Mouse (Mus musculus) thymus, adult 2 months (tissue): ENCODE results near the gene Angptl2. TPM values are rescaled to one million over a fixed set of nuclear protein-coding genes. Genes with fewer than 3 reads are reported as not detected.
"Not testable (repeated sequence)": the region's sequence is repeated elsewhere in the genome, so short reads cannot be mapped to it uniquely, and the experiment has no call there.

Experiments used
- DNase-seq: peaks from one replicate; pipeline ENCODE4 v3.0.0; 2021
- H3K27ac ChIP-seq: fragments of 200-500 bp; 2 replicates; pipeline ENCODE4 v1.5.1; 2012; ENCODE audit warnings: low read length, control low read depth; ENCODE audit not compliant: control insufficient read depth, insufficient read depth
- H3K27me3 ChIP-seq: fragments of 200-500 bp; 2 replicates; pipeline ENCODE4 v1.6.1; 2012; ENCODE audit warnings: mild to moderate bottlenecking, low read length, moderate library complexity, mixed read lengths; ENCODE audit not compliant: control insufficient read depth, insufficient read depth
- H3K36me3 ChIP-seq: fragments of 200-500 bp; 2 replicates; pipeline ENCODE4 v1.6.1; 2012; ENCODE audit warnings: mild to moderate bottlenecking, low read length, moderate library complexity; ENCODE audit not compliant: control insufficient read depth, insufficient read depth
- H3K4me1 ChIP-seq: fragments of 200-500 bp; replicated peaks from 2 replicates; pipeline ENCODE4 v1.6.1; 2012; ENCODE audit warnings: low read length; ENCODE audit not compliant: control insufficient read depth, insufficient read depth
- H3K4me3 ChIP-seq: fragments of 200-500 bp; 2 replicates; pipeline ENCODE4 v1.5.1; 2012; ENCODE audit warnings: mild to moderate bottlenecking, low read length, control low read depth, moderate library complexity; ENCODE audit not compliant: control insufficient read depth, insufficient read depth
- CTCF ChIP-seq: fragments of 200-500 bp; IDR thresholded peaks from 2 replicates; pipeline ENCODE4 v1.5.1; 2012; ENCODE audit warnings: mild to moderate bottlenecking, control low read depth, low read length, moderate library complexity, borderline replicate concordance; ENCODE audit not compliant: control insufficient read depth, poor library complexity, insufficient read depth; ENCODE audit errors: extremely low read depth
- POLR2A ChIP-seq: fragments of 200-500 bp; IDR thresholded peaks from 2 replicates; pipeline ENCODE4 v1.6.1; 2012; ENCODE audit warnings: mild to moderate bottlenecking, low read length, control low read depth, moderate library complexity; ENCODE audit not compliant: control insufficient read depth, poor library complexity, insufficient read depth; ENCODE audit errors: extremely low read depth
- WGBS: fragments of 180-500 bp; shearing (Covaris S2); methylation state at CpG from one replicate; pipeline ENCODE4 v1.1.7; 2018; 5-methylcytosine and 5-hydroxymethylcytosine counted together
- polyA plus RNA-seq: library from polyadenylated mRNA; depleted of rRNA; stranded (reverse); fragments of >200 nt; gene quantifications from 2 replicates; pipeline ENCODE4 v1.2.3, GENCODE M21; 2012

The Angptl2 gene
- polyA plus RNA-seq, 1 experiment, result 64.5 TPM

GRCm38 (mm10) chr2:33210841-33211240 is 5.0 kb upstream of the Angptl2 start:
- H3K4me1 ChIP-seq, result peaks cover 40% of the 10 kb centered on the region
- 92% methylated on average over 2 of the region's 2 CpGs for WGBS
- no peaks in the 10 kb centered on the region for H3K27me3 ChIP-seq
- TF ChIP-seq POLR2A, result no peak
- no peak for TF ChIP-seq CTCF
- H3K27ac ChIP-seq, result no peak overlapping the region
- H3K36me3 ChIP-seq, result no peaks in the 10 kb centered on the region
- DNase-seq, result no peak
- no peak overlapping the region for H3K4me3 ChIP-seq

GRCm38 (mm10) chr2:33211263-33211662 is 4.6 kb upstream of the Angptl2 start:
- 98% methylated on average over 11 of the region's 11 CpGs for WGBS
- not testable (repeated sequence) for H3K27ac ChIP-seq, DNase-seq, H3K27me3 ChIP-seq, H3K4me3 ChIP-seq, H3K36me3 ChIP-seq
- H3K4me1 ChIP-seq, result peaks cover 40% of the 10 kb centered on the region

- Histone ChIP-seq H3K4me3 (peak overlapping the region; percentile 16), H3K27ac (no peak overlapping the region), H3K36me3 (no peaks in the 10 kb centered on the region), H3K4me1 (peaks cover 47% of the 10 kb centered on the region), H3K27me3 (no peaks in the 10 kb centered on the region)
- TF ChIP-seq POLR2A (no peak), CTCF (no peak)
- DNase-seq, result no peak
- 82% methylated on average over 5 of the region's 5 CpGs for WGBS
These were observed 631 bp upstream of the Angptl2 start for GRCm38 (mm10) chr2:33215177-33215699.

- H3K4me3 ChIP-seq, result peak overlapping the region; percentile 66
- TF ChIP-seq CTCF, result no peak
- no peak for TF ChIP-seq POLR2A
- no peaks in the 10 kb centered on the region for H3K36me3 ChIP-seq
- DNase-seq, result peak; percentile 18
- H3K27ac ChIP-seq, result peak overlapping the region; percentile 67
- 43% methylated on average over 18 of the region's 18 CpGs for WGBS
- no peaks in the 10 kb centered on the region for H3K27me3 ChIP-seq
- peaks cover 60% of the 10 kb centered on the region for H3K4me1 ChIP-seq
These were observed 966 bp downstream of the Angptl2 start for GRCm38 (mm10) chr2:33216645-33217424.

GRCm38 (mm10) chr2:33217425-33217794 is 1.5 kb downstream of the Angptl2 start:
- Histone ChIP-seq H3K27me3 (no peaks in the 10 kb centered on the region), H3K36me3 (no peaks in the 10 kb centered on the region), H3K27ac (peak overlapping the region; percentile 67), H3K4me1 (peaks cover 61% of the 10 kb centered on the region), H3K4me3 (no peak overlapping the region)
- WGBS, result 5% methylated on average over 3 of the region's 3 CpGs
- TF ChIP-seq CTCF (no peak), POLR2A (no peak)
- DNase-seq, result peak; percentile 69

- no peaks in the 10 kb centered on the region for H3K27me3 ChIP-seq
- peaks cover 58% of the 10 kb centered on the region for H3K4me1 ChIP-seq
- 83% methylated on average over 11 of the region's 11 CpGs for WGBS
- H3K27ac ChIP-seq, result no peak overlapping the region
- TF ChIP-seq CTCF (no peak), POLR2A (no peak)
- no peaks in the 10 kb centered on the region for H3K36me3 ChIP-seq
- H3K4me3 ChIP-seq, result no peak overlapping the region
- peak; percentile 58 for DNase-seq
These were observed 3.2 kb downstream of the Angptl2 start for GRCm38 (mm10) chr2:33218903-33219625.

- no peak for DNase-seq
- H3K36me3 ChIP-seq, result no peaks in the 10 kb centered on the region
- H3K27me3 ChIP-seq, result no peaks in the 10 kb centered on the region
- H3K4me1 ChIP-seq, result peaks cover 58% of the 10 kb centered on the region
- no peak overlapping the region for H3K27ac ChIP-seq
- 88% methylated on average over 4 of the region's 4 CpGs for WGBS
- no peak overlapping the region for H3K4me3 ChIP-seq
- TF ChIP-seq POLR2A (no peak), CTCF (no peak)
These were observed 3.8 kb downstream of the Angptl2 start for GRCm38 (mm10) chr2:33219637-33220036.
